In genomic region chr13:107113949-107114690, GRCm38 (mm10) we compare ENCODE assay signal across 8 mouse cellular contexts.
A peak's percentile ranks its signal among the peaks of the same experiment; 100 is the strongest.
DNase-seq lines count a peak whose midpoint lies in the region; ATAC-seq and TF ChIP-seq lines count a peak whose summit lies in the region.

No protein-coding gene starts in this region.

- no peak overlapping the region for H3K27ac ChIP-seq in MEL (ENCODE audit: control insufficient read depth, low read depth, low read length)
- H3K27ac ChIP-seq in forebrain, embryonic 13.5 days: no peak overlapping the region
- H3K27ac ChIP-seq in lung, embryonic 16.5 days (ENCODE audit: low read length): no peak overlapping the region

- H3K9ac ChIP-seq in MEL (ENCODE audit: control insufficient read depth, low read depth, low read length, poor library complexity, severe bottlenecking): no peak overlapping the region
- no peak overlapping the region for H3K9ac ChIP-seq in forebrain, embryonic 13.5 days
- H3K9ac ChIP-seq in lung, embryonic 16.5 days (ENCODE audit: low read length): no peak overlapping the region

- H3K27me3 ChIP-seq in MEL (ENCODE audit: control insufficient read depth in 1 of 2, insufficient read depth in 2 of 2, low read length in 2 of 2): no peaks in the 10 kb centered on the region; a peak in 2 of 4 replicates
- H3K27me3 ChIP-seq in forebrain, embryonic 13.5 days: no peaks in the 10 kb centered on the region
- no peaks in the 10 kb centered on the region for H3K27me3 ChIP-seq in lung, embryonic 16.5 days (ENCODE audit: control insufficient read depth, insufficient read depth, low read depth, low read length)

- no peaks in the 10 kb centered on the region for H3K36me3 ChIP-seq in MEL (ENCODE audit: control insufficient read depth in 1 of 2, insufficient read depth in 2 of 2, low read length in 2 of 2)
- no peaks in the 10 kb centered on the region for H3K36me3 ChIP-seq in forebrain, embryonic 13.5 days (ENCODE audit: poor library complexity, severe bottlenecking)
- no peaks in the 10 kb centered on the region for H3K36me3 ChIP-seq in lung, embryonic 16.5 days (ENCODE audit: control insufficient read depth, insufficient read depth, low read length)

- 0 out of 4 replicates have a peak, but pooled peaks cover 0 to 4% of the 10 kb centered on the region in 2 experiments for H3K4me1 ChIP-seq in MEL (ENCODE audit: control insufficient read depth in 1 of 2, insufficient read depth in 2 of 2, low read length in 2 of 2)
- H3K4me1 ChIP-seq in forebrain, embryonic 13.5 days: no peaks in the 10 kb centered on the region
- no peaks in the 10 kb centered on the region for H3K4me1 ChIP-seq in lung, embryonic 16.5 days (replicated peaks; ENCODE audit: control insufficient read depth, insufficient read depth, low read length)

- H3K4me2 ChIP-seq in forebrain, embryonic 13.5 days: no peak overlapping the region
- H3K4me2 ChIP-seq in lung, embryonic 16.5 days (ENCODE audit: low read depth, low read length): peak overlapping the region; percentile 6; the same call in 1 of the 2 replicates

- no peak for TF ChIP-seq EP300 in MEL (IDR thresholded peaks at IDR 0.05; ENCODE audit: low read depth in 1 of 2, low read length in 2 of 2)

- WGBS in forebrain, embryonic 13.5 days: 61% methylated on average over 22 of the region's 22 CpGs
- 44% methylated on average over 22 of the region's 22 CpGs for WGBS in lung, embryonic 16.5 days

- no peak for TF ChIP-seq POLR2A in MEL (IDR thresholded peaks at IDR 0.05; ENCODE audit: control insufficient read depth in 1 of 2, insufficient read depth in 1 of 2, low read depth in 1 of 2, low read length in 2 of 2, poor library complexity in 1 of 2)

- intact Hi-C loops in heart, postnatal 14 days (cut with DNase I): loop anchor here (2.0 to 10.0 kb wide), 2 partner anchors 771 to 1039 kb away; no protein-coding TSS in a partner anchor

- TF ChIP-seq CTCF in MEL (IDR thresholded peaks at IDR 0.05 in 2 of 3, conservative IDR thresholded peaks at IDR 0.05 in 1 of 3; ENCODE audit: control insufficient read depth in 1 of 3, insufficient read depth in 1 of 3, low read depth in 2 of 3, low read length in 3 of 3, poor library complexity in 1 of 3, severe bottlenecking in 1 of 3): peak; percentile 72 to 97 (median 89)

- peak; percentile 92 for TF ChIP-seq RAD21 in MEL (IDR thresholded peaks at IDR 0.05; ENCODE audit: low read depth, low read length)

- no peak overlapping the region for H3K4me3 ChIP-seq in MEL (ENCODE audit: control insufficient read depth in 1 of 2, insufficient read depth in 1 of 2, low read depth in 2 of 2, low read length in 2 of 2)
- H3K4me3 ChIP-seq in forebrain, embryonic 13.5 days: no peak overlapping the region
- no peak overlapping the region for H3K4me3 ChIP-seq in lung, embryonic 16.5 days (ENCODE audit: low read length)

- peak; percentile 92 for DNase-seq in MEL (ENCODE audit: low read depth, low spot score)
- peak; percentile 80 to 89 for DNase-seq in heart, postnatal 14 days
- DNase-seq in layer of hippocampus, adult 18-20 months (ENCODE audit: low spot score in 2 of 2): peak; percentile 80 to 94
- peak; percentile 59 for DNase-seq in ovary, postnatal 10 days (ENCODE audit: low spot score)
- DNase-seq in thymus, postnatal 0 days (ENCODE audit: low spot score): peak; percentile 84

- ATAC-seq in cerebellum, adult (ENCODE audit: insufficient number of reproducible peaks, low FRiP score, low TSS enrichment): peak; percentile 77
- ATAC-seq in forebrain, embryonic 13.5 days: peak; percentile 81
- no peak for ATAC-seq in lung, embryonic 16.5 days (ENCODE audit: low read depth)

- no peaks in the 10 kb centered on the region for H3K9me3 ChIP-seq in MEL (replicated peaks; ENCODE audit: insufficient read depth, low read length)
- no peaks in the 10 kb centered on the region for H3K9me3 ChIP-seq in forebrain, embryonic 13.5 days (replicated peaks)
- no peaks in the 10 kb centered on the region for H3K9me3 ChIP-seq in lung, embryonic 16.5 days (ENCODE audit: control insufficient read depth, low read length)

- H3K79me2 ChIP-seq in MEL (ENCODE audit: control insufficient read depth, insufficient read depth, low read length, poor library complexity): no peaks in the 10 kb centered on the region

TF ChIP-seq in MEL, 35 proteins besides CTCF, POLR2A, EP300 and RAD21:
- TF ChIP-seq TCF12 (IDR thresholded peaks at IDR 0.05; ENCODE audit: low read depth, low read length) (no peak), NRF1 (IDR thresholded peaks at IDR 0.05; ENCODE audit: insufficient read depth, low read depth, low read length, poor library complexity, severe bottlenecking) (no peak), MAZ (IDR thresholded peaks at IDR 0.05; ENCODE audit: low read depth, low read length) (no peak), ZC3H11A (IDR thresholded peaks at IDR 0.05; ENCODE audit: low read depth, low read length) (peak; percentile 77), SMC3 (IDR thresholded peaks at IDR 0.05; ENCODE audit: low read depth, low read length) (peak; percentile 79), MYC (IDR thresholded peaks at IDR 0.05; ENCODE audit: low read depth, low read length) (0 out of 2 replicates have a peak, but pooled peaks have one; percentile 8)
